In genomic region chr2:75137133-75137982, GRCm38 (mm10) we compare ENCODE assay signal across 8 mouse cellular contexts.
A peak's percentile ranks its signal among the peaks of the same experiment; 100 is the strongest.
DNase-seq lines count a peak whose midpoint lies in the region; ATAC-seq and TF ChIP-seq lines count a peak whose summit lies in the region.

No protein-coding gene starts in this region.

- no peak for ATAC-seq in liver, embryonic 11.5 days (replicated peaks; ENCODE audit: low FRiP score)
- peak; percentile 53 for ATAC-seq in limb, embryonic 12.5 days (ENCODE audit: insufficient number of reproducible peaks, insufficient read depth, low FRiP score, low TSS enrichment, low read depth)

- TF ChIP-seq POLR2A in small intestine, adult 2 months (IDR thresholded peaks at IDR 0.05; ENCODE audit: low read depth, low read length): no peak

- no peak overlapping the region for H3K9ac ChIP-seq in liver, embryonic 11.5 days (ENCODE audit: low read depth, low read length)
- H3K9ac ChIP-seq in limb, embryonic 12.5 days (replicated peaks): peak overlapping the region; percentile 34; the same call in 1 of the 2 replicates

- 2% methylated on average over 41 of the region's 42 CpGs for WGBS in liver, embryonic 11.5 days
- WGBS in embryonic facial prominence, embryonic 10.5 days: 2% methylated on average over 42 of the region's 42 CpGs
- 2% methylated on average over 42 of the region's 42 CpGs for WGBS in hindbrain, embryonic 10.5 days
- WGBS in limb, embryonic 12.5 days: under 1% methylated on average over 42 of the region's 42 CpGs
- 3% methylated on average over 42 of the region's 42 CpGs for WGBS in small intestine, adult 2 months

- H3K4me1 ChIP-seq in liver, embryonic 11.5 days (replicated peaks; ENCODE audit: control insufficient read depth, insufficient read depth, low read length): peaks cover 4% of the 10 kb centered on the region; the same call in 1 of the 2 replicates
- peaks cover 16% of the 10 kb centered on the region for H3K4me1 ChIP-seq in embryonic facial prominence, embryonic 10.5 days
- H3K4me1 ChIP-seq in hindbrain, embryonic 10.5 days (replicated peaks): peaks cover 11% of the 10 kb centered on the region
- H3K4me1 ChIP-seq in limb, embryonic 12.5 days (replicated peaks): peaks cover 36% of the 10 kb centered on the region
- peaks cover 3% of the 10 kb centered on the region; the same call in 1 of the 2 replicates for H3K4me1 ChIP-seq in small intestine, adult 2 months (ENCODE audit: control insufficient read depth, insufficient read depth, insufficient read length, low read length)

- no peak overlapping the region for H3K27ac ChIP-seq in liver, embryonic 11.5 days (ENCODE audit: low read depth, low read length)
- 0 out of 2 replicates have a peak overlapping the region, but pooled peaks have one; percentile 16 for H3K27ac ChIP-seq in embryonic facial prominence, embryonic 10.5 days (replicated peaks)
- H3K27ac ChIP-seq in hindbrain, embryonic 10.5 days: no peak overlapping the region
- H3K27ac ChIP-seq in limb, embryonic 12.5 days: no peak overlapping the region
- H3K27ac ChIP-seq in small intestine, adult 2 months (ENCODE audit: insufficient read depth, low read depth, low read length): no peak overlapping the region

- H3K4me3 ChIP-seq in liver, embryonic 11.5 days (ENCODE audit: low read depth, low read length): peak overlapping the region; percentile 39
- peak overlapping the region; percentile 56 for H3K4me3 ChIP-seq in embryonic facial prominence, embryonic 10.5 days
- peak overlapping the region; percentile 50 for H3K4me3 ChIP-seq in hindbrain, embryonic 10.5 days
- peak overlapping the region; percentile 34 for H3K4me3 ChIP-seq in limb, embryonic 12.5 days (replicated peaks)
- H3K4me3 ChIP-seq in small intestine, adult 2 months (ENCODE audit: low read depth, low read length): peak overlapping the region; percentile 33

- no peaks in the 10 kb centered on the region for H3K9me3 ChIP-seq in liver, embryonic 11.5 days (ENCODE audit: control insufficient read depth, low read length)
- H3K9me3 ChIP-seq in embryonic facial prominence, embryonic 10.5 days: no peaks in the 10 kb centered on the region
- H3K9me3 ChIP-seq in hindbrain, embryonic 10.5 days: no peaks in the 10 kb centered on the region
- no peaks in the 10 kb centered on the region for H3K9me3 ChIP-seq in limb, embryonic 12.5 days

- no peak for TF ChIP-seq CTCF in small intestine, adult 2 months (IDR thresholded peaks at IDR 0.05; ENCODE audit: extremely low read depth, insufficient read length, insufficient replicate concordance, low read depth, low read length)

- no peak for DNase-seq in liver, embryonic 11.5 days (ENCODE audit: low spot score)
- DNase-seq in liver: no peak
- peak; percentile 47 for DNase-seq in embryonic facial prominence, embryonic 10.5 days (ENCODE audit: low spot score)
- peak; percentile 53 for DNase-seq in hindbrain, embryonic 10.5 days (ENCODE audit: low spot score)
- DNase-seq in frontal cortex, postnatal 14 days (ENCODE audit: low spot score in 2 of 2): no peak
- DNase-seq in c-Kit-positive CD71-positive TER-119-positive erythroid progenitor cells, embryonic 14.5 days (ENCODE audit: low spot score): no peak

- H3K4me2 ChIP-seq in liver, embryonic 11.5 days: peak overlapping the region; percentile 63
- H3K4me2 ChIP-seq in limb, embryonic 12.5 days: peak overlapping the region; percentile 67

- peaks cover 48% of the 10 kb centered on the region for H3K27me3 ChIP-seq in liver, embryonic 11.5 days (replicated peaks; ENCODE audit: control insufficient read depth, insufficient read depth, low read length)
- peaks cover 99% of the 10 kb centered on the region for H3K27me3 ChIP-seq in embryonic facial prominence, embryonic 10.5 days (replicated peaks; ENCODE audit: low read depth, poor library complexity, severe bottlenecking)
- H3K27me3 ChIP-seq in hindbrain, embryonic 10.5 days (ENCODE audit: insufficient read depth, poor library complexity, severe bottlenecking): peaks cover 93% of the 10 kb centered on the region
- H3K27me3 ChIP-seq in limb, embryonic 12.5 days: peaks cover 72% of the 10 kb centered on the region
- H3K27me3 ChIP-seq in small intestine, adult 2 months (ENCODE audit: control insufficient read depth, insufficient read depth, low read length): peaks cover 22% of the 10 kb centered on the region

- H3K36me3 ChIP-seq in liver, embryonic 11.5 days (ENCODE audit: control insufficient read depth, insufficient read depth, low read length): no peaks in the 10 kb centered on the region
- H3K36me3 ChIP-seq in embryonic facial prominence, embryonic 10.5 days (replicated peaks): no peaks in the 10 kb centered on the region
- no peaks in the 10 kb centered on the region for H3K36me3 ChIP-seq in hindbrain, embryonic 10.5 days
- H3K36me3 ChIP-seq in limb, embryonic 12.5 days: no peaks in the 10 kb centered on the region
- no peaks in the 10 kb centered on the region for H3K36me3 ChIP-seq in small intestine, adult 2 months (ENCODE audit: control insufficient read depth, insufficient read depth, low read length)

Comparison
In these comparisons a context has a peak if more than half of its experiments do, and no peak if none do; other contexts are left out.
1. DNase-seq: peak in embryonic facial prominence, embryonic 10.5 days (single experiment) and hindbrain, embryonic 10.5 days (single experiment); none in liver, embryonic 11.5 days (single experiment), liver (single experiment), frontal cortex, postnatal 14 days (0 of 2) and c-Kit-positive CD71-positive TER-119-positive erythroid progenitor cells, embryonic 14.5 days (single experiment).
2. Peak in every context shown above with its lines, with median percentiles within 50 percentile points of each other: H3K4me3 ChIP-seq.